In genomic region chr15:30908027-30908426, GRCm38 (mm10) we compare ENCODE assay signal across 32 mouse cellular contexts.
"Had no signal": no experiment of that assay in that cellular context is flagged by ENCODE, and none has a peak within 500 bp of the region (broad histone marks: within the 10 kb centered on the region; RNA-seq: fewer than 3 reads in every experiment).

No protein-coding gene starts in this region.

- H3K9me3 ChIP-seq: limb, embryonic 10.5 days; limb, embryonic 12.5 days; limb, embryonic 13.5 days; limb, embryonic 15.5 days; liver, embryonic 12.5 days; liver, embryonic 13.5 days; liver, embryonic 15.5 days; lung, embryonic 15.5 days; megakaryocyte, embryonic 14.5 days; midbrain, embryonic 10.5 days; midbrain, embryonic 12.5 days; midbrain, embryonic 13.5 days; midbrain, embryonic 15.5 days; neural tube, embryonic 12.5 days had no signal

- ATAC-seq: liver, embryonic 12.5 days; liver, postnatal 0 days; lung, postnatal 0 days; midbrain, embryonic 13.5 days; midbrain, embryonic 15.5 days; midbrain, embryonic 16.5 days had no signal

- DNase-seq: left cerebral cortex, postnatal 4 days; liver; liver, embryonic 13.5 days; liver, postnatal 0 days; lung, adult 18-20 months; lung, adult 2 months; lung, embryonic 14.5 days; lung, postnatal 10 days; lung, postnatal 14 days; lung, postnatal 36 days; lung, postnatal 4 days; midbrain, embryonic 14.5 days had no signal

- H3K4me3 ChIP-seq: limb, embryonic 10.5 days; limb, embryonic 12.5 days; limb, embryonic 13.5 days; limb, embryonic 15.5 days; liver, embryonic 12.5 days; liver, embryonic 13.5 days; liver, embryonic 15.5 days; lung, embryonic 15.5 days; megakaryocyte, embryonic 14.5 days; midbrain, embryonic 10.5 days; midbrain, embryonic 12.5 days; midbrain, embryonic 13.5 days; midbrain, embryonic 15.5 days; myocyte; neural tube, embryonic 12.5 days had no signal

- H3K27ac ChIP-seq: limb, embryonic 10.5 days; limb, embryonic 12.5 days; limb, embryonic 13.5 days; limb, embryonic 15.5 days; liver, embryonic 12.5 days; liver, embryonic 13.5 days; liver, embryonic 14.5 days; liver, embryonic 15.5 days; lung, embryonic 15.5 days; macrophage; midbrain, embryonic 10.5 days; midbrain, embryonic 12.5 days; midbrain, embryonic 13.5 days; midbrain, embryonic 15.5 days; neural tube, embryonic 12.5 days had no signal

- H3K27me3 ChIP-seq: limb, embryonic 12.5 days; limb, embryonic 13.5 days; limb, embryonic 15.5 days; liver, embryonic 12.5 days; liver, embryonic 13.5 days; liver, embryonic 15.5 days; lung, embryonic 15.5 days; megakaryocyte, embryonic 14.5 days; midbrain, embryonic 12.5 days; midbrain, embryonic 13.5 days; midbrain, embryonic 15.5 days; neural tube, embryonic 12.5 days had no signal

- H3K4me2 ChIP-seq: limb, embryonic 12.5 days; limb, embryonic 13.5 days; limb, embryonic 15.5 days; liver, embryonic 11.5 days; liver, embryonic 12.5 days; liver, embryonic 13.5 days; liver, embryonic 15.5 days; lung, embryonic 14.5 days; lung, embryonic 15.5 days; midbrain, embryonic 11.5 days; midbrain, embryonic 12.5 days; midbrain, embryonic 13.5 days; midbrain, embryonic 15.5 days; neural tube, embryonic 12.5 days had no signal

- H3K36me3 ChIP-seq: limb, embryonic 10.5 days; limb, embryonic 12.5 days; limb, embryonic 13.5 days; limb, embryonic 15.5 days; liver, embryonic 12.5 days; liver, embryonic 13.5 days; liver, embryonic 15.5 days; lung, embryonic 15.5 days; midbrain, embryonic 10.5 days; midbrain, embryonic 12.5 days; midbrain, embryonic 13.5 days; midbrain, embryonic 15.5 days; neural tube, embryonic 12.5 days had no signal

- H3K4me1 ChIP-seq: limb, embryonic 10.5 days; limb, embryonic 12.5 days; limb, embryonic 13.5 days; limb, embryonic 15.5 days; liver, embryonic 12.5 days; liver, embryonic 13.5 days; liver, embryonic 15.5 days; lung, embryonic 15.5 days; megakaryocyte, embryonic 14.5 days; midbrain, embryonic 12.5 days; midbrain, embryonic 15.5 days; neural tube, embryonic 12.5 days had no signal

- H3K9ac ChIP-seq: limb, embryonic 12.5 days; limb, embryonic 13.5 days; limb, embryonic 15.5 days; liver, embryonic 12.5 days; liver, embryonic 13.5 days; liver, embryonic 14.5 days; liver, embryonic 15.5 days; liver, postnatal 0 days; lung, embryonic 14.5 days; lung, embryonic 15.5 days; midbrain, embryonic 12.5 days; midbrain, embryonic 13.5 days; midbrain, embryonic 15.5 days; neural tube, embryonic 12.5 days had no signal
